Mouse (Mus musculus) c-Kit-positive CD71-positive TER-119-negative erythroid progenitor cells, embryonic 14.5 days (primary cell): ENCODE data around the gene Qrich2.
"Not testable (repeated sequence)": the region's sequence is repeated elsewhere in the genome, so short reads cannot be mapped to it uniquely, and the experiment has no call there.

Source experiments
- DNase-seq: peaks from one replicate; pipeline ENCODE4 v3.0.0-alpha.2; 2013; ENCODE audit warnings: low read depth

Gene Qrich2

GRCm38 (mm10) chr11:116466141-116466540 is at the start of gene Qrich2:
Gene Qrich2 (minus strand): TSS chr11:116466241.
- DNase-seq: no peak

GRCm38 (mm10) chr11:116515330-116516020 is 49.4 kb upstream of the Qrich2 start:
- DNase-seq: no peak

GRCm38 (mm10) chr11:116513531-116514038 is 47.5 kb upstream of the Qrich2 start:
- DNase-seq: no peak

- DNase-seq: no peak
Observed at GRCm38 (mm10) chr11:116512987-116513386, 46.9 kb upstream of the Qrich2 start.

- DNase-seq: no peak
Observed at GRCm38 (mm10) chr11:116512154-116512553, 46.1 kb upstream of the Qrich2 start.

- peak; percentile 73 for DNase-seq
Observed at GRCm38 (mm10) chr11:116511301-116511868, 45.3 kb upstream of the Qrich2 start.

- DNase-seq: no peak
Observed at GRCm38 (mm10) chr11:116508689-116509088, 42.6 kb upstream of the Qrich2 start.

GRCm38 (mm10) chr11:116506151-116506875 is 40.3 kb upstream of the Qrich2 start:
- peak; percentile 75 for DNase-seq

- no peak for DNase-seq
Observed at GRCm38 (mm10) chr11:116505573-116505972, 39.5 kb upstream of the Qrich2 start.

GRCm38 (mm10) chr11:116504516-116504915 is 38.5 kb upstream of the Qrich2 start:
- no peak for DNase-seq

GRCm38 (mm10) chr11:116501005-116501746 is 35.1 kb upstream of the Qrich2 start:
- DNase-seq: peak; percentile 71

- DNase-seq: no peak
Observed at GRCm38 (mm10) chr11:116499018-116499417, 33.0 kb upstream of the Qrich2 start.

GRCm38 (mm10) chr11:116498596-116498995 is 32.6 kb upstream of the Qrich2 start:
- no peak for DNase-seq

GRCm38 (mm10) chr11:116497313-116497712 is 31.3 kb upstream of the Qrich2 start:
- no peak for DNase-seq

- DNase-seq: no peak
Observed at GRCm38 (mm10) chr11:116494474-116495174, 28.6 kb upstream of the Qrich2 start.

- no peak for DNase-seq
Observed at GRCm38 (mm10) chr11:116493795-116494252, 27.8 kb upstream of the Qrich2 start, which contains the start of gene Prpsap1. Gene Prpsap1 (minus strand): TSS chr11:116494202.

GRCm38 (mm10) chr11:116493191-116493590 is 27.1 kb upstream of the Qrich2 start:
- DNase-seq: no peak

- DNase-seq: not testable (repeated sequence)
Observed at GRCm38 (mm10) chr11:116492507-116492906, 26.5 kb upstream of the Qrich2 start.

- no peak for DNase-seq
Observed at GRCm38 (mm10) chr11:116491338-116491737, 25.3 kb upstream of the Qrich2 start.

- DNase-seq: peak; percentile 81
Observed at GRCm38 (mm10) chr11:116490232-116491107, 24.4 kb upstream of the Qrich2 start.
